Mouse (Mus musculus) myocyte (in vitro differentiated cells): ENCODE data around the gene Gstt4.

Experiments used
- POLR2A ChIP-seq: IDR thresholded peaks from one replicate; pipeline ENCODE4 v1.6.1; 2011; ENCODE audit warnings: low read depth, mild to moderate bottlenecking, control low read depth, moderate library complexity; ENCODE audit not compliant: insufficient read length
- TCF12 ChIP-seq: IDR thresholded peaks from one replicate; pipeline ENCODE4 v1.6.1; 2011; ENCODE audit warnings: mild to moderate bottlenecking, control low read depth; ENCODE audit not compliant: poor library complexity, insufficient read depth, severe bottlenecking

DNA sequence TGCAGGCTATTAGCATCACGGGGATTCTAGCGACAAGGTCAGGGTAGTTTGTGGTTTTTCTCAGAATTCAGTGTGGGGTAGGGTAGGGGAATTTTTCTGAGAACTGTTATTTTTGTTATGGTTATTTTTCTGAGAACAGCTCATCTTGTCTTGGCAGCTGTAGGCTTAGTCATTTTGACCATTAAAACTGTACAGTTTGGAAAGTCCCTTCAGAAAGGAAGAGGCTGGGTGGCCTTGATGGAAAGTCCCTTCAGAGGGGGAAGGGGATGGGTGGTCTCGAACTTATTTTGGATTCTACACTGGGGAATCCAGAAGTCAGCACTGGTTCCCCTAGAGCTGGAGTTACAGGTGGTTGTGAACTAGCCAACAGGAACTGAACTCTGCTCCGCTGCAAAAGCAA, 2.2 kb upstream of the Gstt4 start:
- TF ChIP-seq POLR2A (no peak), TCF12 (no peak)
